Mouse (Mus musculus) spleen, adult 2 months (tissue): ENCODE data around the gene Zfp948. TPM values are rescaled to one million over a fixed set of nuclear protein-coding genes. Genes with fewer than 3 reads are reported as not detected.

Source experiments
- DNase-seq, 2 experiments: peaks; one replicate each; pipeline versions ENCODE4 v3.0.0 to v3.0.0-alpha.2; 2012 to 2021; ENCODE audit warnings: low spot score in 2 of 2, low read depth in 1 of 2
- H3K27ac ChIP-seq: fragments of 200-500 bp; 2 replicates; pipeline ENCODE4 v1.5.1; 2012; ENCODE audit warnings: low read length, inconsistent platforms; ENCODE audit not compliant: insufficient read depth
- H3K27me3 ChIP-seq: fragments of 200-500 bp; 2 replicates; pipeline ENCODE4 v1.6.1; 2012; ENCODE audit warnings: mild to moderate bottlenecking, moderate library complexity, low read length, inconsistent platforms; ENCODE audit not compliant: control insufficient read depth, insufficient read depth
- H3K36me3 ChIP-seq: fragments of 200-500 bp; 2 replicates; pipeline ENCODE4 v1.6.1; 2012; ENCODE audit warnings: mild to moderate bottlenecking, low read length, inconsistent platforms; ENCODE audit not compliant: control insufficient read depth, insufficient read depth
- H3K4me1 ChIP-seq: fragments of 200-500 bp; 2 replicates; pipeline ENCODE4 v1.6.1; 2011; ENCODE audit warnings: inconsistent platforms; ENCODE audit not compliant: control insufficient read depth, insufficient read depth, insufficient read length
- H3K4me3 ChIP-seq: fragments of 200-500 bp; 2 replicates; pipeline ENCODE4 v1.5.1; 2011; ENCODE audit warnings: mild to moderate bottlenecking, inconsistent platforms; ENCODE audit not compliant: insufficient read depth, insufficient read length; ENCODE audit errors: extremely low read depth
- CTCF ChIP-seq: fragments of 200-500 bp; IDR thresholded peaks from 2 replicates; pipeline ENCODE4 v1.5.1; 2011; ENCODE audit warnings: mild to moderate bottlenecking, inconsistent platforms; ENCODE audit not compliant: insufficient read depth, insufficient read length, insufficient replicate concordance; ENCODE audit errors: extremely low read depth
- POLR2A ChIP-seq: fragments of 200-500 bp; IDR thresholded peaks from 2 replicates; pipeline ENCODE4 v1.6.1; 2011; ENCODE audit warnings: low read depth, low read length, inconsistent platforms
- WGBS: fragments of 180-500 bp; shearing (Covaris S2); methylation state at CpG from one replicate; pipeline ENCODE4 v1.1.7; 2018; 5-methylcytosine and 5-hydroxymethylcytosine counted together
- polyA plus RNA-seq: library from polyadenylated mRNA; depleted of rRNA; stranded (reverse); fragments of >200 nt; gene quantifications from 2 replicates; pipeline ENCODE4 v1.2.3, GENCODE M21; 2012

Zfp948 gene
- polyA plus RNA-seq, 1 experiment: 0.32 TPM

GRCm38 (mm10) chr17:21533961-21534360 lies 32.8 kb upstream of the Zfp948 start:
- 92% methylated on average over 1 of the region's 1 CpGs for WGBS
- no peak overlapping the region for H3K4me3 ChIP-seq
- no peak for DNase-seq
- no peaks in the 10 kb centered on the region for H3K36me3 ChIP-seq
- peak overlapping the region; percentile 57; the same call in 1 of the 2 replicates for H3K27ac ChIP-seq
- no peaks in the 10 kb centered on the region for H3K27me3 ChIP-seq
- TF ChIP-seq POLR2A (no peak), CTCF (no peak)
- H3K4me1 ChIP-seq: peaks cover 13% of the 10 kb centered on the region; the same call in 1 of the 2 replicates

- TF ChIP-seq CTCF (no peak), POLR2A (no peak)
- peak; percentile 20 to 82 for DNase-seq
- Histone ChIP-seq H3K27ac (peak overlapping the region; percentile 87), H3K36me3 (no peaks in the 10 kb centered on the region), H3K27me3 (no peaks in the 10 kb centered on the region), H3K4me3 (0 out of 2 replicates have a peak overlapping the region, but pooled peaks have one; percentile 25), H3K4me1 (peaks cover 13% of the 10 kb centered on the region; the same call in 1 of the 2 replicates)
- 1% methylated on average over 4 of the region's 4 CpGs for WGBS
These were observed 32.2 kb upstream of the Zfp948 start for GRCm38 (mm10) chr17:21534460-21535095.

GRCm38 (mm10) chr17:21535096-21536001 lies 31.5 kb upstream of the Zfp948 start, which contains the start of gene Zfp52:
TSS of gene Zfp52 (plus strand) at chr17:21535539.
- H3K27ac ChIP-seq: peak within 1 kb of the TSS; percentile 87
- peak in 1 of 2 experiments; percentile 69 for DNase-seq
- TF ChIP-seq CTCF (no peak), POLR2A (peak; percentile 15; the same call in 1 of the 2 replicates)
- H3K27me3 ChIP-seq: no peaks in the 10 kb centered on the region
- no peaks in the 10 kb centered on the region; the same call in 1 of the 2 replicates for H3K36me3 ChIP-seq
- H3K4me1 ChIP-seq: peaks cover 13% of the 10 kb centered on the region; the same call in 1 of the 2 replicates
- peak within 1 kb of the TSS; percentile 63 for H3K4me3 ChIP-seq
- WGBS: 1% methylated on average over 21 of the region's 21 CpGs

- peak overlapping the region; percentile 63 for H3K4me3 ChIP-seq
- DNase-seq: no peak
- TF ChIP-seq CTCF (no peak), POLR2A (no peak)
- H3K4me1 ChIP-seq: peaks cover 13% of the 10 kb centered on the region; the same call in 1 of the 2 replicates
- 24% methylated on average over 7 of the region's 7 CpGs for WGBS
- peak overlapping the region; percentile 87 for H3K27ac ChIP-seq
- H3K27me3 ChIP-seq: no peaks in the 10 kb centered on the region
- no peaks in the 10 kb centered on the region; the same call in 1 of the 2 replicates for H3K36me3 ChIP-seq
These were observed 30.7 kb upstream of the Zfp948 start for GRCm38 (mm10) chr17:21536096-21536495.

- DNase-seq: no peak
- 28% methylated on average over 2 of the region's 2 CpGs for WGBS
- no peak overlapping the region for H3K4me3 ChIP-seq
These were observed 30.1 kb upstream of the Zfp948 start for GRCm38 (mm10) chr17:21536676-21537075.

GRCm38 (mm10) chr17:21557831-21558230 lies 9.0 kb upstream of the Zfp948 start:
- Histone ChIP-seq H3K4me3 (no peak overlapping the region), H3K27me3 (no peaks in the 10 kb centered on the region), H3K27ac (no peak overlapping the region), H3K4me1 (no peaks in the 10 kb centered on the region), H3K36me3 (peaks cover 20% of the 10 kb centered on the region)
- no peak for DNase-seq
- WGBS: 87% methylated on average over 2 of the region's 2 CpGs
- TF ChIP-seq POLR2A (no peak), CTCF (no peak)

More at GRCm38 (mm10) chr17:21536676-21537075, 30.1 kb upstream of the Zfp948 start:
- Histone ChIP-seq H3K36me3 (no peaks in the 10 kb centered on the region; the same call in 1 of the 2 replicates), H3K27me3 (no peaks in the 10 kb centered on the region), H3K4me1 (peaks cover 13% of the 10 kb centered on the region; the same call in 1 of the 2 replicates), H3K27ac (no peak overlapping the region)
- TF ChIP-seq POLR2A: no peak
- no peak for TF ChIP-seq CTCF
